Comparison of ENCODE assay signal across 8 mouse cellular contexts in the genomic region with DNA sequence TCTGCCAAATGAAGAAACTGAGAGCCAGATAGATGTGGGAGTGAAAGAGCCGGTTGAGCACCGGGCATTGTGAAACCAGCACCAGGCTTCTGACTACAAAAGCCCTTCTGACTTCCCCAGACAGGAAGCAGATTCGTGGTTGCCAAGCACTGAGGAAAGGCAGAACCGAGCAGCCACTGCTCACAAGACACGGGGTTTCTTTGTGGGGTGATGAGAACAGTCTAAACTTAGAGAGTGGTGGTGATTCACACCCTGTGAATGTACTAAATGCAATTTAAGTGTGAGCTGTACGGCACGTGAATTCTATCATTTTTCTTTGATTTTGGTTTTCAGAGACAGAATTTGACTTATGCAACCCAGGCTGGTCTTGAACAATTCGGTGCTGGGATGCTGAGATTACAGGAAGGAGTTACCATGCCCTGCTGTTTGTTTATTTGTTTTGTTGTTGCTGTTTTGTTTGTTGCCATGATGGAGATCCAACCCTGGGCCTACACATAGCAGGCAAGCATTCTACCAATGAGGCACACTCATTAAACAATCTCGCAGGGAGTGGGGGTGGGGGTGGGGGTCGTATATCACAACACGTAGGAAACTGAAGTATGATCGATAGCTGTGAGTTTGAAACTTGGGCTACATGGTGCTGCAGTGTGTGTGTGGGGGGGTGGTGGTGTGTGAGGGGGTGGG.
A peak's percentile ranks its signal among the peaks of the same experiment; 100 is the strongest.
DNase-seq lines count a peak whose midpoint lies in the region; ATAC-seq and TF ChIP-seq lines count a peak whose summit lies in the region.

No protein-coding gene starts in this region.

- no peak; the same call in 1 of the 2 replicates for TF ChIP-seq POLR2A in spleen, adult 2 months (IDR thresholded peaks at IDR 0.05; ENCODE audit: low read depth, low read length)

- no peaks in the 10 kb centered on the region for H3K4me1 ChIP-seq in liver, embryonic 16.5 days (ENCODE audit: control insufficient read depth, low read depth, low read length)
- H3K4me1 ChIP-seq in liver, embryonic 12.5 days: peaks cover 7% of the 10 kb centered on the region; the same call in 1 of the 2 replicates
- no peaks in the 10 kb centered on the region for H3K4me1 ChIP-seq in embryonic facial prominence, embryonic 14.5 days (ENCODE audit: control insufficient read depth, insufficient read depth, low read length)
- H3K4me1 ChIP-seq in spleen, adult 2 months (ENCODE audit: control insufficient read depth, insufficient read depth, insufficient read length): no peaks in the 10 kb centered on the region
- no peaks in the 10 kb centered on the region for H3K4me1 ChIP-seq in forebrain, embryonic 13.5 days

- H3K9me3 ChIP-seq in liver, embryonic 16.5 days (replicated peaks; ENCODE audit: control insufficient read depth, low read length): no peaks in the 10 kb centered on the region
- no peaks in the 10 kb centered on the region for H3K9me3 ChIP-seq in liver, embryonic 12.5 days (replicated peaks)
- no peaks in the 10 kb centered on the region for H3K9me3 ChIP-seq in embryonic facial prominence, embryonic 14.5 days (ENCODE audit: control insufficient read depth, low read length)
- no peaks in the 10 kb centered on the region for H3K9me3 ChIP-seq in forebrain, embryonic 13.5 days (replicated peaks)

- no peak overlapping the region for H3K4me3 ChIP-seq in liver, embryonic 16.5 days (ENCODE audit: low read depth, low read length)
- H3K4me3 ChIP-seq in liver, embryonic 12.5 days: no peak overlapping the region
- H3K4me3 ChIP-seq in embryonic facial prominence, embryonic 14.5 days (ENCODE audit: low read depth, low read length): no peak overlapping the region
- peak overlapping the region; percentile 54 for H3K4me3 ChIP-seq in spleen, adult 2 months (ENCODE audit: extremely low read depth, insufficient read depth, insufficient read length)
- H3K4me3 ChIP-seq in forebrain, embryonic 13.5 days: no peak overlapping the region

- no peak overlapping the region for H3K9ac ChIP-seq in liver, embryonic 16.5 days (ENCODE audit: low read depth, low read length)
- no peak overlapping the region for H3K9ac ChIP-seq in liver, embryonic 12.5 days
- H3K9ac ChIP-seq in embryonic facial prominence, embryonic 14.5 days (ENCODE audit: low read depth, low read length): no peak overlapping the region
- H3K9ac ChIP-seq in forebrain, embryonic 13.5 days: no peak overlapping the region

- H3K27me3 ChIP-seq in liver, embryonic 16.5 days (ENCODE audit: control insufficient read depth, insufficient read depth, low read depth, low read length): no peaks in the 10 kb centered on the region
- H3K27me3 ChIP-seq in liver, embryonic 12.5 days (replicated peaks): no peaks in the 10 kb centered on the region; the same call in 1 of the 2 replicates
- no peaks in the 10 kb centered on the region for H3K27me3 ChIP-seq in embryonic facial prominence, embryonic 14.5 days (replicated peaks; ENCODE audit: control insufficient read depth, insufficient read depth, low read length)
- H3K27me3 ChIP-seq in spleen, adult 2 months (ENCODE audit: control insufficient read depth, insufficient read depth, low read length): no peaks in the 10 kb centered on the region
- no peaks in the 10 kb centered on the region for H3K27me3 ChIP-seq in forebrain, embryonic 13.5 days

- WGBS in liver, embryonic 16.5 days (ENCODE audit: insufficient replicate concordance): 30% methylated on average over 12 of the region's 12 CpGs
- 44% methylated on average over 12 of the region's 12 CpGs for WGBS in liver, embryonic 12.5 days (ENCODE audit: insufficient replicate concordance)
- 56% methylated on average over 12 of the region's 12 CpGs for WGBS in embryonic facial prominence, embryonic 14.5 days
- 14% methylated on average over 12 of the region's 12 CpGs for WGBS in spleen, adult 2 months
- 78% methylated on average over 12 of the region's 12 CpGs for WGBS in forebrain, embryonic 13.5 days

- no peaks in the 10 kb centered on the region for H3K36me3 ChIP-seq in liver, embryonic 16.5 days (ENCODE audit: control insufficient read depth, insufficient read depth)
- H3K36me3 ChIP-seq in liver, embryonic 12.5 days: no peaks in the 10 kb centered on the region
- no peaks in the 10 kb centered on the region for H3K36me3 ChIP-seq in embryonic facial prominence, embryonic 14.5 days (ENCODE audit: control insufficient read depth, insufficient read depth, low read length)
- no peaks in the 10 kb centered on the region for H3K36me3 ChIP-seq in spleen, adult 2 months (ENCODE audit: control insufficient read depth, insufficient read depth, low read length)
- H3K36me3 ChIP-seq in forebrain, embryonic 13.5 days (ENCODE audit: poor library complexity, severe bottlenecking): no peaks in the 10 kb centered on the region

- H3K4me2 ChIP-seq in liver, embryonic 16.5 days (ENCODE audit: low read depth, low read length): peak overlapping the region; percentile 4; the same call in 1 of the 2 replicates
- H3K4me2 ChIP-seq in liver, embryonic 12.5 days: no peak overlapping the region
- H3K4me2 ChIP-seq in embryonic facial prominence, embryonic 14.5 days (ENCODE audit: low read depth, low read length): no peak overlapping the region
- no peak overlapping the region for H3K4me2 ChIP-seq in forebrain, embryonic 13.5 days

- TF ChIP-seq CTCF in spleen, adult 2 months (IDR thresholded peaks at IDR 0.05; ENCODE audit: extremely low read depth, insufficient read depth, insufficient read length, insufficient replicate concordance): no peak

- peak; percentile 33 for DNase-seq in embryonic facial prominence, embryonic 14.5 days (ENCODE audit: low spot score)
- peak; percentile 47 for DNase-seq in heart, postnatal 4 days
- peak; percentile 46 for DNase-seq in lung, postnatal 14 days
- DNase-seq in spleen, adult 2 months (ENCODE audit: low read depth in 1 of 2, low spot score in 2 of 2): peak; percentile 52 to 54
- no peak for DNase-seq in urinary bladder, postnatal 10 days (ENCODE audit: low spot score)

- no peak for ATAC-seq in liver, embryonic 16.5 days (ENCODE audit: low read depth)
- no peak for ATAC-seq in liver, embryonic 12.5 days
- ATAC-seq in embryonic facial prominence, embryonic 14.5 days (ENCODE audit: low read depth): peak; percentile 68; the same call in 1 of the 2 replicates
- ATAC-seq in forebrain, embryonic 13.5 days: no peak

- no peak overlapping the region for H3K27ac ChIP-seq in liver, embryonic 16.5 days (ENCODE audit: low read length)
- H3K27ac ChIP-seq in liver, embryonic 12.5 days: no peak overlapping the region
- no peak overlapping the region for H3K27ac ChIP-seq in embryonic facial prominence, embryonic 14.5 days (replicated peaks; ENCODE audit: low read depth, low read length)
- peak overlapping the region; percentile 69 for H3K27ac ChIP-seq in spleen, adult 2 months (ENCODE audit: insufficient read depth, low read length)
- no peak overlapping the region for H3K27ac ChIP-seq in forebrain, embryonic 13.5 days
